Mouse (Mus musculus): Measurements from ENCODE around the gene Strn4. TPM values are rescaled to one million over a fixed set of nuclear protein-coding genes. Genes with fewer than 3 reads are reported as not detected.

Strn4 gene
- polyA plus RNA-seq, 1 experiment = 318 TPM

DNA sequence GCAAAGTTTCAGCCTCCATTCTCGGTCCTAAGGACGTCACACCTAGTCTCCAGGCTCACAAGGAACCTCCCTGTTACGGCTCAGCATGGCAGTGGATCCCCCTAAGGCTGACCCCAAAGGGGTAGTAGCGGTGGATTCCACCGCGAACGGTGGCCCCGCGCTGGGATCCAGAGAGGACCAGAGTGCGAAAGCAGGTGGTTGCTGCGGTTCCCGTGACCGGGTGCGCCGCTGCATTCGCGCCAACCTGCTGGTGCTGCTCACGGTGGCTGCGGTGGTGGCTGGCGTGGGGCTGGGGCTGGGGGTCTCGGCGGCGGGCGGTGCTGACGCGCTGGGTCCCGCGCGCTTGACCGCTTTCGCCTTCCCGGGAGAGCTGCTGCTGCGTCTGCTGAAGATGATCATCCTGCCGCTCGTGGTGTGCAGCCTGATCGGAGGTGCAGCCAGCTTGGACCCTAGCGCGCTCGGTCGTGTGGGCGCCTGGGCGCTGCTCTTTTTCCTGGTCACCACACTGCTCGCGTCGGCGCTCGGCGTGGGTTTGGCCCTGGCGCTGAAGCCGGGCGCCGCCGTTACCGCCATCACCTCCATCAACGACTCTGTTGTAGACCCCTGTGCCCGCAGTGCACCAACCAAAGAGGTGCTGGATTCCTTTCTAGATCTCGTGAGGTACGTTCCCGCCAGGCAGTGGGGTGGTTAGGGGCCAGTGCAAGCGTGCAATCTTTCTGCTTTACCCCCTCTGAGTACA lies 33.7 kb upstream of the Strn4 start:
- Histone ChIP-seq H3K27me3 (ENCODE audit: control insufficient read depth, insufficient read depth, low read length) (no peaks in the 10 kb centered on the region), H3K4me3 (ENCODE audit: control insufficient read depth, insufficient read depth, low read length) (peak overlapping the region; percentile 88), H3K27ac (ENCODE audit: control insufficient read depth, insufficient read depth, low read length) (peak overlapping the region; percentile 45), H3K4me1 (replicated peaks; ENCODE audit: control insufficient read depth, insufficient read depth, low read length) (peaks cover 22% of the 10 kb centered on the region), H3K36me3 (ENCODE audit: control insufficient read depth, insufficient read depth, low read length) (no peaks in the 10 kb centered on the region)
- peak; percentile 47 for DNase-seq
- TF ChIP-seq CTCF (IDR thresholded peaks at IDR 0.05; ENCODE audit: borderline replicate concordance, control insufficient read depth, extremely low read depth, insufficient read depth, low read length, poor library complexity) (no peak), POLR2A (IDR thresholded peaks at IDR 0.05; ENCODE audit: control insufficient read depth, extremely low read depth, insufficient read depth, low read length, poor library complexity) (no peak)
- WGBS = under 1% methylated on average over 60 of the region's 60 CpGs

DNA sequence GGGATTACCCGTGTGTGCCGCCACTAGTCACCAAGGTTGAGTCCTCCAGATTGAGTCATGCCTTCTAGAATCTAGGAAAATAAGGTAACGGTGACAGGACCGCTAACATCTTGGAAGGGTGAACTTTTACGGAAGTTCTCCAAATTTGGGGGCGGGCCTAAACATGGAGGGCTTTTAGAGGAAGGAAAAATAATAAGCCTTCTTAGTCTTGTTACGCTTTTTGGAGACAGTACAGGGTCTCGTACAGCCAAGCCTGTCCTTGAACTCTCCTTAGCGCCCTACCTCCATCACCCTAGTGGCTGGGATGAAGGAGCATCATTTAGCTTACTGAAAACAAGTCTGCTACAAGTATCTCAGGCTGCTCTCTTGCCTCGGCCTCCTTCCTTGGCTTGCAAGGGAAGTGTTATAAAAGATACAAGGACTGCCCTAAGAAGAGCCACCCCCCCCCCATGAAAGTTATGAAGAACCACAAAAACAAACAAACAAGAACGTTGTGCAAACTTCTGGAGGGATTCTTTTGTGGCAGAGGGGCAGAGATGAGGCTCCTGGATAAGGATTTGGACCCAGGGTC lies 33.0 kb upstream of the Strn4 start:
- TF ChIP-seq CTCF (IDR thresholded peaks at IDR 0.05; ENCODE audit: borderline replicate concordance, control insufficient read depth, extremely low read depth, insufficient read depth, low read length, poor library complexity) (no peak), POLR2A (IDR thresholded peaks at IDR 0.05; ENCODE audit: control insufficient read depth, extremely low read depth, insufficient read depth, low read length, poor library complexity) (no peak)
- Histone ChIP-seq H3K4me3 (ENCODE audit: control insufficient read depth, insufficient read depth, low read length) (peak overlapping the region; percentile 88), H3K27me3 (ENCODE audit: control insufficient read depth, insufficient read depth, low read length) (no peaks in the 10 kb centered on the region), H3K4me1 (replicated peaks; ENCODE audit: control insufficient read depth, insufficient read depth, low read length) (peaks cover 22% of the 10 kb centered on the region), H3K27ac (ENCODE audit: control insufficient read depth, insufficient read depth, low read length) (peak overlapping the region; percentile 46), H3K36me3 (ENCODE audit: control insufficient read depth, insufficient read depth, low read length) (no peaks in the 10 kb centered on the region)
- peak; percentile 18 for DNase-seq
- 2% methylated on average over 11 of the region's 11 CpGs for WGBS

DNA sequence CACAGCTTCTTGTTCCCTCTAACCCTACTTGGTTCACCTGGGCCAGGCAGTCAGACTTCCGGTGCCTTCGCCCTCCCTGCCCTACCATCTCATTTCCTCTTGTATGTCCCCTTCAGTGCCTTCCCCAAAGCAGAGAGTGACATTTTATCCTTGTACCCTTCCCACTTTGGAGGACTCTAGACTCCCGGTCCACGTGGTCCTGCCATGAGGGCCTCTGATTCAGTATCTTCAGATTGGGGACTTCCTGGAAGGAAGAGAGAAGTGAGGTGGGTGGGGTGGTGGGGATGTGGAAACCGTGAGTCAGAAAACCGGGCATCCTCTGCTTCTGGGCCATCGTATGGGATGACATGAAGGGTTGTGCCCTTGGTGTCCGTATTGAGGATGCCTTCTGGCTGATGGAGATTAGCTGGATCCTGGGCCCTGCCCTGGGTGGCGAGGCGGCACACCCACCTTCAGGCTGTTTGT lies 32.4 kb upstream of the Strn4 start:
- no peaks in the 10 kb centered on the region for H3K27me3 ChIP-seq (ENCODE audit: control insufficient read depth, insufficient read depth, low read length)
- no peaks in the 10 kb centered on the region; the same call in 1 of the 2 replicates for H3K36me3 ChIP-seq (ENCODE audit: control insufficient read depth, insufficient read depth, low read length)
- 12% methylated on average over 10 of the region's 10 CpGs for WGBS
- H3K4me1 ChIP-seq (replicated peaks; ENCODE audit: control insufficient read depth, insufficient read depth, low read length) = peaks cover 22% of the 10 kb centered on the region
- H3K27ac ChIP-seq (ENCODE audit: control insufficient read depth, insufficient read depth, low read length) = peak overlapping the region; percentile 54
- H3K4me3 ChIP-seq (ENCODE audit: control insufficient read depth, insufficient read depth, low read length) = peak overlapping the region; percentile 88
- peak; percentile 49 for DNase-seq
- TF ChIP-seq POLR2A (IDR thresholded peaks at IDR 0.05; ENCODE audit: control insufficient read depth, extremely low read depth, insufficient read depth, low read length, poor library complexity) (no peak), CTCF (IDR thresholded peaks at IDR 0.05; ENCODE audit: borderline replicate concordance, control insufficient read depth, extremely low read depth, insufficient read depth, low read length, poor library complexity) (no peak)

DNA sequence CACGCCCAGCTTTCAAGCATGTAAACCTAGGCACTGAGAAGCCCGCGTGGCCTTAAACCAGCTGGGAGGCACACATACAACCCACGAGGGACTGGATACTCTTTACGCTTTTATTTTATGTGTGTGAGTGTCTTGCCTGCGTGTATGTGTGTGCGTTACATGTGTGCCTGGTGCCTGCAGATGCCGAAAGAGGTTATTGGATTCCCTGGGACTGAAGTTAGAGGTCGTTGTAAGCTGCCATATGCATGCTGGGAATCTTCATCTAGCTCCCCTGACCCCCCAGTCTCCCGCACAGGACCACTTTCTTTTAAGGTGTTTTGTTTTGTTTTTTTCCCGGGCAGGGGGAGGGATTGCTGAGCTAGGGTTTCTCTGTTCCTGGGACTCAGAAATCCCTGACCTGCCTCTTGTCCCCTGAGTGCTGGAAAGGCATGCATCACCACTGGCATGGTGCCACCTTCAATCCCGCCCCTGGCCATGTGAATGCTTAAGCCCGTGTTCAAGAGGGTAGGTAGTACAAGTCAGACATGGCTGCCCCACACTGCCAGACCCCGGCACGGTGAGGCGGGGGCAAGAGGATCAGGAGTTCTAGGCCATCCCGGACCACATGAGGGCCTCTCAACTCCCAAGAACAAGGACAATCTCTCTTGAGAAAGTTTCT lies 31.8 kb upstream of the Strn4 start:
- Histone ChIP-seq H3K36me3 (ENCODE audit: control insufficient read depth, insufficient read depth, low read length) (no peaks in the 10 kb centered on the region; the same call in 1 of the 2 replicates), H3K4me3 (ENCODE audit: control insufficient read depth, insufficient read depth, low read length) (peak overlapping the region; percentile 88), H3K27ac (ENCODE audit: control insufficient read depth, insufficient read depth, low read length) (peak overlapping the region; percentile 54; the same call in 1 of the 2 replicates), H3K4me1 (replicated peaks; ENCODE audit: control insufficient read depth, insufficient read depth, low read length) (peaks cover 22% of the 10 kb centered on the region), H3K27me3 (ENCODE audit: control insufficient read depth, insufficient read depth, low read length) (no peaks in the 10 kb centered on the region)
- DNase-seq = no peak
- no peak for TF ChIP-seq CTCF (IDR thresholded peaks at IDR 0.05; ENCODE audit: borderline replicate concordance, control insufficient read depth, extremely low read depth, insufficient read depth, low read length, poor library complexity)
- WGBS = 61% methylated on average over 17 of the region's 17 CpGs

DNA sequence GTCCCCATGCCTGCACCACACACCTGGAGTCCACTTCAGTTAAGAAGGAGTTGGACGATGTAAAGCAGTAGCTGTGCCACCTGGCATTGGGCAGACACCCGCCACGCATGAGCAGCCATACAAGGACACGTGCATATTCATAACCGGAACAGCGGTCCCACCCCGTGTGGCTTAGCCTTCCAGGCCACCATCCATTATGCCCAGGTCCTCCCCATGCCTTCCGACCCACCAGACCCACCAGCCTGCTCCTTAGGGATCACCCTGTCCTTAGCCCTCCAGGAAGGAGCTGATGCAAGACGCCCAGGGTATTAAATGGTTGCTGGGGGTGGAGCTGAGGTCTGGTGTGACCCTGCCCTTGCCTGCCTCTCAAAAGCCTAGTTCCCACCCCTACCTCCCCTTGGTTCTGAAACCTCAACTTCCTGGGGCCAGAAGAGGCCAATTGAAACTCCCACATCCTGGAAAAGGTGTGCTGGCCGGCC lies 31.2 kb upstream of the Strn4 start:
- Histone ChIP-seq H3K4me3 (ENCODE audit: control insufficient read depth, insufficient read depth, low read length) (no peak overlapping the region), H3K27ac (ENCODE audit: control insufficient read depth, insufficient read depth, low read length) (no peak overlapping the region), H3K27me3 (ENCODE audit: control insufficient read depth, insufficient read depth, low read length) (no peaks in the 10 kb centered on the region), H3K36me3 (ENCODE audit: control insufficient read depth, insufficient read depth, low read length) (no peaks in the 10 kb centered on the region; the same call in 1 of the 2 replicates), H3K4me1 (replicated peaks; ENCODE audit: control insufficient read depth, insufficient read depth, low read length) (peaks cover 22% of the 10 kb centered on the region)
- 68% methylated on average over 10 of the region's 10 CpGs for WGBS
- TF ChIP-seq POLR2A (IDR thresholded peaks at IDR 0.05; ENCODE audit: control insufficient read depth, extremely low read depth, insufficient read depth, low read length, poor library complexity) (no peak), CTCF (IDR thresholded peaks at IDR 0.05; ENCODE audit: borderline replicate concordance, control insufficient read depth, extremely low read depth, insufficient read depth, low read length, poor library complexity) (no peak)
- no peak for DNase-seq

DNA sequence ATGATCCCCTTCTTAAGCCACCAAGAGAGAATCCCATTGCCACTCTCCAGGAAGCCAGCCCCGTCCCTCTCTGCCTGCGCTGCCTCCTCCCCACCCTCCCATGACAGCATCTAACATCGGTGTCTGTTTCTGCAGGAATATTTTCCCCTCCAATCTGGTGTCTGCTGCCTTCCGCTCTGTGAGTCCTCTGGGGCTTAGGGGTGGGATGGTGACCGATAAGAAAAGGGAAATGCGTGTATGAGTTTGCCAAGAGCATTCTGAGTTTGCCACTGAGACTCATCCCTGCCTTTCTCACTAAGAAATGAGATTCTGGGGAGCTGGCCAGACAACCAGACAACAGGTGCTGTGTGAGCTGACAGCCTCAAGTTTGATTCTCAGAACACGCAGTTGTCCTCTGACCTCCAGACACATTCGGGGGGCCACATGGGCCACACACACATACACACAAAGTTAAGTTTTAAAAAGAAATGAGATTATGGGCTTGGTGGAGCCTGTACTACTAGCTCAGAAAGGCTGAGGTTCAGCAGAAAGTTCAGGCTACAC lies 30.1 kb upstream of the Strn4 start:
- Histone ChIP-seq H3K4me1 (replicated peaks; ENCODE audit: control insufficient read depth, insufficient read depth, low read length) (peaks cover 21% of the 10 kb centered on the region), H3K4me3 (ENCODE audit: control insufficient read depth, insufficient read depth, low read length) (no peak overlapping the region), H3K27ac (ENCODE audit: control insufficient read depth, insufficient read depth, low read length) (no peak overlapping the region), H3K36me3 (ENCODE audit: control insufficient read depth, insufficient read depth, low read length) (peaks cover 5% of the 10 kb centered on the region), H3K27me3 (ENCODE audit: control insufficient read depth, insufficient read depth, low read length) (no peaks in the 10 kb centered on the region)
- TF ChIP-seq POLR2A (IDR thresholded peaks at IDR 0.05; ENCODE audit: control insufficient read depth, extremely low read depth, insufficient read depth, low read length, poor library complexity) (no peak), CTCF (IDR thresholded peaks at IDR 0.05; ENCODE audit: borderline replicate concordance, control insufficient read depth, extremely low read depth, insufficient read depth, low read length, poor library complexity) (no peak)
- no peak for DNase-seq
- 95% methylated on average over 8 of the region's 8 CpGs for WGBS
